Mouse (Mus musculus): ENCODE results near the gene Gm21958. TPM values are rescaled to one million over a fixed set of nuclear protein-coding genes. Genes with fewer than 3 reads are reported as not detected.

The Gm21958 gene
- not detected in 2 replicates for total RNA-seq (2015)
- total RNA-seq (2017): not detected in 2 replicates

GRCm38 (mm10) chr3:54714253-54714652 lies at the start of gene Gm21958:
TSS of gene Gm21958 (minus strand) at chr3:54714353.
- ATAC-seq (ENCODE audit: poor library complexity, severe bottlenecking): no peak

- ATAC-seq (ENCODE audit: poor library complexity, severe bottlenecking): no peak
Measured at GRCm38 (mm10) chr3:54761258-54761657, 47.1 kb upstream of the Gm21958 start.

GRCm38 (mm10) chr3:54760321-54761115 lies 46.4 kb upstream of the Gm21958 start:
- no peak for ATAC-seq (ENCODE audit: poor library complexity, severe bottlenecking)

DNA sequence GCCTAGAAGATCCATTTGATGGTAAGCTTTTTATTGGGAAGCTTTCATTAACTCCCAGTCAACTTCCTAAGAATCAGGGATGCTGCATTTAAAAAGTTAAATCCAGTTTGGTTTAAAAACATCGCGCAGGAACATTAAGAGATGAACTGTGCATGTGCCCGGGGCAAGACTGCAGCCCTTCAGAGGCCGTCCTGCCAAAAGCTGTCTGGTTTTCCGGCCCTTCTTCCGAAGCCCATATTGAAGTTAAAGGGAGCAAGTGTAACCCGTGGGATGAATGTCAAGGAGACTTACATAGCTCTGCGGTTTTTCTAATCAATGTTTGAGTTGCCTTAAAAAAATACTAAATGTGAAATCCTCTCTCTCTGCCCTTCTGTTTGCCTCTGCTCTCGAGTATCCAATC lies 45.1 kb upstream of the Gm21958 start:
- ATAC-seq (ENCODE audit: poor library complexity, severe bottlenecking): no peak

DNA sequence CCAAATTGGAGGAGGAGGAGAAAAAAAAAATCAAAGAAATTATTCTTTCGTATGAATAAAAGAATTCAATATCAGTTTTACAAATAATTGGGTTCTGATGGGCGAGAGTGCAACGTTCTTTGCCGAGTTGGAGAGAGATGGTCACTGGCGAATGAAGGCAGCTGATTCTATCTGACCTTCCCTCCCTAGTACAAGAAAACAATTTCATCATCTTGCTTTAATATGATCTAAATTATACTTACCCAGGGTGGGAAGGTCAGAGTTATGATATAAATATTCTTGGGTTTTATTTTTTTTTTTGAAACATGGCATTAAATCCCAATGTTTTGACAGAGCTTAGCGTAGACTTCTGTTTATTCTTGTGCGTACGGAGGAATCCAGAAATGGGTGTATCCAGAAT lies 43.3 kb upstream of the Gm21958 start:
- ATAC-seq (ENCODE audit: poor library complexity, severe bottlenecking): no peak

- no peak for ATAC-seq (ENCODE audit: poor library complexity, severe bottlenecking)
Measured at GRCm38 (mm10) chr3:54756058-54756457, 41.9 kb upstream of the Gm21958 start.

- ATAC-seq (ENCODE audit: poor library complexity, severe bottlenecking): no peak
Measured at GRCm38 (mm10) chr3:54755145-54756041, 41.2 kb upstream of the Gm21958 start, which contains the start of gene Smad9. TSS of gene Smad9 (plus strand) at chr3:54755582.

GRCm38 (mm10) chr3:54753411-54753810 lies 39.3 kb upstream of the Gm21958 start:
- ATAC-seq (ENCODE audit: poor library complexity, severe bottlenecking): no peak

DNA sequence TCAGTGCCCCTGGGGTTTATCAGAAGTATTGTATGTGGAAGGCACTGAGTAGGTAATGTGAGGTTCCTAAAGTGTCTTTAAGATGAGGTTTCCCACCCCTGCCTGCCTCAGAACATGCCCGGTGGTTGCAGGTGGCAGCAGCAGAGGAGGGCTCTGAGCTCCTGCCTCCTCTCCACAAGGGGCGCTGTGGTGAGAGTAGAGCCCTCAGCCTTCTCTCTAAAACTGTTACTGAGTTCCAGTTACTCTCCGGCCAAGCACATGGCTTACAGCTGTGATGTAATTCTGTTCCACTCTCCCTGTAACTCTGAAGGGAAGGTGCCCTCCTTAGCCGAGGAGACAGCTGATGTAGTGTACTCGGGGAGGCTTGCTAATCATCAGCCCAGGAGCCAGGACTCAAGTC lies 31.6 kb upstream of the Gm21958 start:
- ATAC-seq (ENCODE audit: poor library complexity, severe bottlenecking): peak; percentile 63

DNA sequence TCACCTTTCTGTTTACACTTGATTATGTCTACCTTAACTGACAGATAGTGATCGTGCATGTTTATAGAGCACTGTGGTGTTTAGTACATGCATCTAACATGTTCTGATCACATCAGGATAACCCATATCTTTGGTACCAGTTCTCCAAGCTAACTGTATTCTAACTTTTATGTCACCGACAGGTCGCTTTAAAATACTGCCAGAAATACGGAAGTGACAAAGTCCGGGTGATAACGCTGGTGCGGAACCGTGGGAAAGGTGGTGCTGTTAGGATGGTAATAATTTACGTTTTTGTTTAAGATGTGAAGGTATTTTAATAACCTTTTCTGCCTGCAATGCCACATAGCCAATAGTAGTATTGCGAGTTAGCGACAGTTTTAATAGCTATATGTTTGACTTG lies 27.8 kb upstream of the Gm21958 start:
- ATAC-seq (ENCODE audit: poor library complexity, severe bottlenecking): no peak

DNA sequence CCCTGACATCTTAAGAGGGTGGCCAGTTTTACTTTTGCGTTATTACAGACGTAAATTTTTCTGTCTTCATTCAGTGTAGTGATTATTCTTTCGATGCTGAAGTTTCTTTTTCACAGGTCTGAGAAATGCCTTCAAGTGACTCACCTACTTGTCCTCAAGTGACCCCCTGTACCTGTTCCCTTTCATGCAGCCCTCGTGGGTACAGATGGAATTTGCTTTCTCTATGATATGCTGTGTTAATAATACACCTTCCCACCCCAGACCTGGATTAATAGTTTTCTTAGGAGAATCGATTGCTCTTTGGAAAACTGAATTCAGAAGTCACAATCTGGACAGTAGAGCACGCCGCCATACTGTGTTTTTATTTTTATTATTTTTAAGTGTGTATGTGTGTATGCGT lies 23.2 kb upstream of the Gm21958 start:
- ATAC-seq (ENCODE audit: poor library complexity, severe bottlenecking): no peak

DNA sequence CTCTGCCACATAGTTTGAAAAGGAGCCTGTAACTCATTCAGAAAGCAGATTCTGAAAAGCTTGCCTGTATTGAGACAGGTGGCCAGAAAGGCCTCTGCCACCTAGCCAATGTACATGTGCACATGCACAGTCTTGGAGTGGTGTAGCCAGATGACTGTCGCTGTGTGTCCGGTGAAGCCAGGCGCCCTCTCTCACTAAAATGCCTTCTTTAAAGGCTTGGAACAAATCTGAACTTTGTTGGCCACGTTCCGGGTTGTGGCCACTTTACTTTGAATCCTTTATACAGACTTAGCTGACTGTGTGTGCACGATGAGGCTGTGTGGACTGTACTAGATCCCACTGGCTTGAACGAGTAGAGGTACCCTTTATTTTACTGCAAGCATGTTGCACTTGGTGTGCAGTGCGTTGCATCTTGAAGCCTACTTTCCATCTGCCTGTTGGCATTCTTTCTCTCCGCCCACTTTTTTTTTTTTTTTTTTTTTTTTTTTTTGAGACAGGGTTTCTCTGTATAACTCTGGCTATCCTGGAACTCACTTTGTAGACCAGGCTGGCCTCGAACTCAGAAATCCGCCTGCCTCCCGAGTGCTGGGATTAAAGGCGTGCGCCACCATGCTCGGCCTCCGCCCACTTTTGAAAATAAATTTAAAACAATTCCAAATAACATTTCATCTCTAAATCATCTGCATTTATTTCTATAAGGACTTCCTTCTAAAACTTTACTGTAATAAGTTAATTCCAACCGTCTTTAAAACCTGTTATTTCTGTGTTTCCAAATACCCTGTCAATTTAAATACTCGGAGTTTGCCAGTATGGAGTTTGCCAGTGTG lies 22.2 kb upstream of the Gm21958 start:
- no peak for ATAC-seq (ENCODE audit: poor library complexity, severe bottlenecking)

DNA sequence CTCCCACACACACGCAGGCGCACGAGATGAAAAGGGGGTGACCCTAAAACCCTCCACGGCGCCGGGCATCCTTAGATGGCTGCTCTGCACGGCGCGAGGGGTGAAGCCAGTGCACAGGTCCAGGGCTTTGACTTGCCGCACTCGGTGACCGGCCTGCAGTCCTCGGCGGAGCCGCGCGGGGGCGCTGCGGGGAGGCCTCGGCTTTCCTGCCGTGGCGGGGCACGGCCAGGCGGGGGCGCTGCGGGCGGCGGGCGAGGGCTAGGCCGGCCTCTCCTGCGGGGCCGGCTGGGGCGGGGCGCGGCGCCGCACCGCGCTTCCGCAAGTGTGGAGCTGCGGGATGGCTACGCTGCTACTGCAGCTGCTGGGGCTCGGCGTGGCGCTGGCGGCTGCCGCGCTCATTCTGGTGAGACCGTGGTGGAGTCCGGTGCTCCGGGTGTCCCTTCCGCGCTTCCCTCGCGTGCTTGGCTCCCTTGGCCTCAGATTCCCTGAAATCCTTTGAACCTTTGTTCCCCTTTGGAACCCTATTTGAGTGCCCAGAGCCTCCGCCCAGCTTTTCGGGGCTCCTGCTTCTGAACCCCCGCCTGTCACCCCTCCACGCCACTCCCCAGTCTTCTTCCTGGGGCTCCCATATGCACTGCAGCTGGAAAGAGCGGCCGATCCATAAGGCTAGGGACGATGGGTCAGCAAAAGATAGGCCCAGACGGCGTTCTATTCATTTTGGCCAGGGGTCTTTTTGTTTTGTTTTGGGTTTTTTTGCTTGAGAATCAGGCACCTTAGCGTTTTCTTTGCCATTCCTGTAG lies 21.3 kb upstream of the Gm21958 start, which contains the start of the genes Exosc8 and Alg5:
Exosc8 (minus strand) TSS at position 147 of the 800 bp plus-strand sequence.
Alg5 (plus strand) TSS at position 293 of the 800 bp plus-strand sequence.
- ATAC-seq (ENCODE audit: poor library complexity, severe bottlenecking): peak; percentile 85

DNA sequence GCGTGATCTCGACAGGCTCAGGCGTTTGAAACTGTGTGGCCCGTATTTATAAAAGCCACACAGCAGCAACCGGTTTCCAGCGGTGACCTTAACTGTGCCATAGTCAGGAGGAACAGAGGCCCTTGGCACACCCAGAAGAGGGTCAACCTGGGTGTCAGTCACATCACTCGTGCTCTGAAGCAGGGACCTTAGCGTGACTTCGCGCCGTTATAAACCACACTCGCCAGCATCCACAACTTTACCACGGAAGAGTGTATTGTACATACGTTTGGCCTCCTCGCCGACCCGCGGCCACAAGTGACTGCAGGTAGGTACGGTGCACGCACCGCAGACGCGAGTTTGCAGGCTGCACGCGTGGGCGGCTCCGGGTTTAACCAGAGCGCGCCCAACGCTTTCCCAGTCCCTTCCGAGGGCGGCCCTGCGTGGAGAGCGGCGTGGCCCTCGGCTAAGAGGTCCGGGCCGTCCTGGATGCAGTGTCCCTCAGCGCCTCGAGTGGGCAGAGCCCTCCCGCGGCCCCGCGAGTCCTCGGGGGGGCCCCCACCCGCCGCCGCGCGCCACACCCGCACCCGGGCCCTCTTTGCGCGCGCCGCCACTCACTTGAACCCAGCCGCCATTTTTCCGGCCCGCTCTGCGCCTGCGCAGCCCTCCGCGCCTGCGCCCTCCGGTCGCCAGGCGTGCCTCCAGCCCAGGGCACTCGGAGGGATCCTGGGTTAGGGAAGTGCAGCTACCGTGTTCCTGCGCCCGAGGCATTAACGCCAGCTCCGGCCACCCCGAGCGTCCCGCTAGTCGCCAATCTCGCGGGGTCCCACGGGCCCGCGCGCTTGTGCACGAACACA lies 20.5 kb upstream of the Gm21958 start:
- peak; percentile 78 for ATAC-seq (ENCODE audit: poor library complexity, severe bottlenecking)

- no peak for ATAC-seq (ENCODE audit: poor library complexity, severe bottlenecking)
Measured at GRCm38 (mm10) chr3:54732371-54732770, 18.2 kb upstream of the Gm21958 start.

- ATAC-seq (ENCODE audit: poor library complexity, severe bottlenecking): no peak
Measured at GRCm38 (mm10) chr3:54731626-54732150, 17.5 kb upstream of the Gm21958 start.

DNA sequence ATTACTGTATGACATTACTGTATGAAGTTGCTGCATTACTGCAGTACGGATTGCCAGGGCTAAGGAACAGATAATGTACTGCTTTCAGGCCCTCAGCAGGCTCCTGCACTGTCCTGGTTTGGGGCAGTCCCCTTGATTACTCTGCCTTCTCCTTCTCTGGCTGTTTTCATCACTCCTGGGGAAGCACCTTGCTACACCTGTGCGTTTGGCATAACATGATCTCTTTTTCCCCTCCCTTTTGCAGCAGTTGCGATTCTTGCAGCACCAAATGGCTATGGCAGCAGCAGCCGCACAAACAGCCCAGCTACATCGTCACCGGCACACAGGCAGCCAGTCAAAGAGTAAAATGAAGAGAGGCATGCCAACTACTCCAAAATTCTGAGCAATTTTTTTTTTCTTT lies 13.9 kb upstream of the Gm21958 start:
- ATAC-seq (ENCODE audit: poor library complexity, severe bottlenecking): no peak

DNA sequence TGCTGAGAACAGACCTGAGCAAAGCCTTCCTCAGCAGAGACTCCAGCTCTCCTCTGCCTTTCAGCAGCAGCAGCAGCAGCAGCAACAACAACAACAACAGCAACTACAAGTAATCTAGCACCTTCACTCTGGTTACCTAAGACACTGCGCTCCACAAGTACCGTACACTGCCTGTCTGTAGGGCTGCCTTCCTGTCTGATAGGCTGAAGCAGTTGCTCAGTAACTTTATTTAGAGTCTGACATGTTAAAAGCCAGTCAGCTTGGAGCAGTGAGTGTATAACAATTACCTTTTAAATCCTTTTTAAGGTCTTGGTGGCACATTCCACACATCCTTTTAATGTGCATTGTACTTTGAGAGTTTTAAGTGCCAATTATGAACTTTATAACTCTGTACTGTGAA lies 13.4 kb upstream of the Gm21958 start:
- ATAC-seq (ENCODE audit: poor library complexity, severe bottlenecking): no peak

- no peak for ATAC-seq (ENCODE audit: poor library complexity, severe bottlenecking)
Measured at GRCm38 (mm10) chr3:54725344-54725743, 11.2 kb upstream of the Gm21958 start.
